Mouse (Mus musculus): ENCODE results near the gene Tmppe. TPM values are rescaled to one million over a fixed set of nuclear protein-coding genes. Genes with fewer than 3 reads are reported as not detected.

Gene Tmppe
- polyA plus RNA-seq, 1 experiment from 2014 or later = 2.1 TPM

- no peaks in the 10 kb centered on the region for H3K4me1 ChIP-seq (ENCODE audit: control insufficient read depth, insufficient read depth, low read length)
- no peak for ATAC-seq (ENCODE audit: low read depth)
- peaks cover 5% of the 10 kb centered on the region; the same call in 1 of the 2 replicates for H3K9me3 ChIP-seq (ENCODE audit: control insufficient read depth, low read length)
- H3K36me3 ChIP-seq (ENCODE audit: control insufficient read depth, insufficient read depth, low read length) = peaks cover 15% of the 10 kb centered on the region
- no peak for DNase-seq (ENCODE audit: low spot score)
- 73% methylated on average over 8 of the region's 8 CpGs for WGBS
- H3K27me3 ChIP-seq (replicated peaks; ENCODE audit: control insufficient read depth, insufficient read depth, low read length) = no peaks in the 10 kb centered on the region
- H3K27ac ChIP-seq (replicated peaks; ENCODE audit: low read depth, low read length) = no peak overlapping the region
- no peak overlapping the region for H3K4me2 ChIP-seq (ENCODE audit: low read depth, low read length)
- no peak overlapping the region for H3K4me3 ChIP-seq (ENCODE audit: low read depth, low read length)
- H3K9ac ChIP-seq (ENCODE audit: low read depth, low read length) = no peak overlapping the region
These were observed 19.5 kb downstream of the Tmppe start for GRCm38 (mm10) chr9:114420443-114420842.

- no peak for DNase-seq (ENCODE audit: low spot score)
- no peak for ATAC-seq (ENCODE audit: low read depth)
- no peak overlapping the region for H3K9ac ChIP-seq (ENCODE audit: low read depth, low read length)
These were observed 20.1 kb downstream of the Tmppe start for GRCm38 (mm10) chr9:114421045-114421444.

GRCm38 (mm10) chr9:114421797-114422196 is 20.9 kb downstream of the Tmppe start:
- ATAC-seq (ENCODE audit: low read depth) (no peak), DNase-seq (ENCODE audit: low spot score) (no peak)
- no peak overlapping the region for H3K4me3 ChIP-seq (ENCODE audit: low read depth, low read length)
- 92% methylated on average over 7 of the region's 7 CpGs for WGBS
- H3K36me3 ChIP-seq (ENCODE audit: control insufficient read depth, insufficient read depth, low read length) = peaks cover 23% of the 10 kb centered on the region
- H3K4me2 ChIP-seq (ENCODE audit: low read depth, low read length) = no peak overlapping the region
- no peaks in the 10 kb centered on the region for H3K27me3 ChIP-seq (replicated peaks; ENCODE audit: control insufficient read depth, insufficient read depth, low read length)
- no peak overlapping the region for H3K27ac ChIP-seq (replicated peaks; ENCODE audit: low read depth, low read length)
- H3K9ac ChIP-seq (ENCODE audit: low read depth, low read length) = no peak overlapping the region
- H3K4me1 ChIP-seq (ENCODE audit: control insufficient read depth, insufficient read depth, low read length) = no peaks in the 10 kb centered on the region
- peaks cover 7% of the 10 kb centered on the region; the same call in 1 of the 2 replicates for H3K9me3 ChIP-seq (ENCODE audit: control insufficient read depth, low read length)

More at GRCm38 (mm10) chr9:114421045-114421444, 20.1 kb downstream of the Tmppe start:
- peaks cover 21% of the 10 kb centered on the region for H3K36me3 ChIP-seq (ENCODE audit: control insufficient read depth, insufficient read depth, low read length)
- 66% methylated on average over 3 of the region's 3 CpGs for WGBS
- H3K27me3 ChIP-seq (replicated peaks; ENCODE audit: control insufficient read depth, insufficient read depth, low read length) = no peaks in the 10 kb centered on the region
- no peak overlapping the region for H3K4me3 ChIP-seq (ENCODE audit: low read depth, low read length)
- peaks cover 7% of the 10 kb centered on the region; the same call in 1 of the 2 replicates for H3K9me3 ChIP-seq (ENCODE audit: control insufficient read depth, low read length)
- H3K27ac ChIP-seq (replicated peaks; ENCODE audit: low read depth, low read length) = no peak overlapping the region
- H3K4me2 ChIP-seq (ENCODE audit: low read depth, low read length) = no peak overlapping the region
- no peaks in the 10 kb centered on the region for H3K4me1 ChIP-seq (ENCODE audit: control insufficient read depth, insufficient read depth, low read length)

- 98% methylated on average over 5 of the region's 5 CpGs for WGBS
- no peak for ATAC-seq (ENCODE audit: low read depth)
- H3K36me3 ChIP-seq (ENCODE audit: control insufficient read depth, insufficient read depth, low read length) = peaks cover 22% of the 10 kb centered on the region
These were observed 24.7 kb downstream of the Tmppe start for GRCm38 (mm10) chr9:114425576-114425975.

GRCm38 (mm10) chr9:114426201-114426600 is 25.3 kb downstream of the Tmppe start:
- peaks cover 7% of the 10 kb centered on the region; the same call in 1 of the 2 replicates for H3K9me3 ChIP-seq (ENCODE audit: control insufficient read depth, low read length)
- ATAC-seq (ENCODE audit: low read depth) = no peak
- H3K36me3 ChIP-seq (ENCODE audit: control insufficient read depth, insufficient read depth, low read length) = peaks cover 27% of the 10 kb centered on the region
- no peak overlapping the region for H3K4me2 ChIP-seq (ENCODE audit: low read depth, low read length)
- no peaks in the 10 kb centered on the region for H3K4me1 ChIP-seq (ENCODE audit: control insufficient read depth, insufficient read depth, low read length)
- DNase-seq (ENCODE audit: low spot score) = no peak
- H3K4me3 ChIP-seq (ENCODE audit: low read depth, low read length) = no peak overlapping the region
- H3K27ac ChIP-seq (replicated peaks; ENCODE audit: low read depth, low read length) = no peak overlapping the region
- no peak overlapping the region for H3K9ac ChIP-seq (ENCODE audit: low read depth, low read length)
- 90% methylated on average over 5 of the region's 5 CpGs for WGBS
- no peaks in the 10 kb centered on the region for H3K27me3 ChIP-seq (replicated peaks; ENCODE audit: control insufficient read depth, insufficient read depth, low read length)

More at GRCm38 (mm10) chr9:114425576-114425975, 24.7 kb downstream of the Tmppe start:
- Histone ChIP-seq H3K9me3 (ENCODE audit: control insufficient read depth, low read length) (peaks cover 7% of the 10 kb centered on the region; the same call in 1 of the 2 replicates), H3K4me2 (ENCODE audit: low read depth, low read length) (no peak overlapping the region), H3K27me3 (replicated peaks; ENCODE audit: control insufficient read depth, insufficient read depth, low read length) (no peaks in the 10 kb centered on the region), H3K9ac (ENCODE audit: low read depth, low read length) (no peak overlapping the region), H3K4me1 (ENCODE audit: control insufficient read depth, insufficient read depth, low read length) (no peaks in the 10 kb centered on the region), H3K27ac (replicated peaks; ENCODE audit: low read depth, low read length) (no peak overlapping the region), H3K4me3 (ENCODE audit: low read depth, low read length) (no peak overlapping the region)
- no peak for DNase-seq (ENCODE audit: low spot score)

GRCm38 (mm10) chr9:114427425-114427824 is 26.5 kb downstream of the Tmppe start:
- Histone ChIP-seq H3K27me3 (replicated peaks; ENCODE audit: control insufficient read depth, insufficient read depth, low read length) (no peaks in the 10 kb centered on the region), H3K4me1 (ENCODE audit: control insufficient read depth, insufficient read depth, low read length) (no peaks in the 10 kb centered on the region), H3K9me3 (ENCODE audit: control insufficient read depth, low read length) (peaks cover 7% of the 10 kb centered on the region; the same call in 1 of the 2 replicates), H3K36me3 (ENCODE audit: control insufficient read depth, insufficient read depth, low read length) (peaks cover 31% of the 10 kb centered on the region), H3K9ac (ENCODE audit: low read depth, low read length) (no peak overlapping the region), H3K4me3 (ENCODE audit: low read depth, low read length) (no peak overlapping the region), H3K27ac (replicated peaks; ENCODE audit: low read depth, low read length) (no peak overlapping the region), H3K4me2 (ENCODE audit: low read depth, low read length) (no peak overlapping the region)
- no peak for ATAC-seq (ENCODE audit: low read depth)
- DNase-seq (ENCODE audit: low spot score) = no peak
- WGBS = 80% methylated on average over 8 of the region's 8 CpGs

- Histone ChIP-seq H3K27ac (replicated peaks; ENCODE audit: low read depth, low read length) (no peak overlapping the region), H3K36me3 (ENCODE audit: control insufficient read depth, insufficient read depth, low read length) (peaks cover 29% of the 10 kb centered on the region), H3K27me3 (replicated peaks; ENCODE audit: control insufficient read depth, insufficient read depth, low read length) (no peaks in the 10 kb centered on the region), H3K4me1 (ENCODE audit: control insufficient read depth, insufficient read depth, low read length) (no peaks in the 10 kb centered on the region), H3K4me2 (ENCODE audit: low read depth, low read length) (no peak overlapping the region), H3K9me3 (ENCODE audit: control insufficient read depth, low read length) (peaks cover 7% of the 10 kb centered on the region; the same call in 1 of the 2 replicates), H3K9ac (ENCODE audit: low read depth, low read length) (no peak overlapping the region), H3K4me3 (ENCODE audit: low read depth, low read length) (no peak overlapping the region)
- no peak for ATAC-seq (ENCODE audit: low read depth)
- WGBS = 85% methylated on average over 12 of the region's 12 CpGs
- no peak for DNase-seq (ENCODE audit: low spot score)
These were observed 27.4 kb downstream of the Tmppe start for GRCm38 (mm10) chr9:114428103-114428834.

GRCm38 (mm10) chr9:114435668-114436067 is 34.8 kb downstream of the Tmppe start:
- H3K4me1 ChIP-seq (ENCODE audit: control insufficient read depth, insufficient read depth, low read length) = no peaks in the 10 kb centered on the region
- H3K4me3 ChIP-seq (ENCODE audit: low read depth, low read length) = no peak overlapping the region
- no peaks in the 10 kb centered on the region for H3K27me3 ChIP-seq (replicated peaks; ENCODE audit: control insufficient read depth, insufficient read depth, low read length)
- WGBS = 67% methylated on average over 2 of the region's 2 CpGs
- H3K36me3 ChIP-seq (ENCODE audit: control insufficient read depth, insufficient read depth, low read length) = peaks cover 25% of the 10 kb centered on the region; the same call in 1 of the 2 replicates
- H3K9me3 ChIP-seq (ENCODE audit: control insufficient read depth, low read length) = 0 out of 2 replicates have a peak, but pooled peaks cover 4% of the 10 kb centered on the region
- no peak overlapping the region for H3K9ac ChIP-seq (ENCODE audit: low read depth, low read length)
- no peak overlapping the region for H3K27ac ChIP-seq (replicated peaks; ENCODE audit: low read depth, low read length)
- DNase-seq (ENCODE audit: low spot score) = no peak
- no peak overlapping the region for H3K4me2 ChIP-seq (ENCODE audit: low read depth, low read length)
- ATAC-seq (ENCODE audit: low read depth) = no peak

Measured in embryonic facial prominence, embryonic 14.5 days (tissue).